Mouse (Mus musculus): ENCODE data around the gene Cab39.

DNA sequence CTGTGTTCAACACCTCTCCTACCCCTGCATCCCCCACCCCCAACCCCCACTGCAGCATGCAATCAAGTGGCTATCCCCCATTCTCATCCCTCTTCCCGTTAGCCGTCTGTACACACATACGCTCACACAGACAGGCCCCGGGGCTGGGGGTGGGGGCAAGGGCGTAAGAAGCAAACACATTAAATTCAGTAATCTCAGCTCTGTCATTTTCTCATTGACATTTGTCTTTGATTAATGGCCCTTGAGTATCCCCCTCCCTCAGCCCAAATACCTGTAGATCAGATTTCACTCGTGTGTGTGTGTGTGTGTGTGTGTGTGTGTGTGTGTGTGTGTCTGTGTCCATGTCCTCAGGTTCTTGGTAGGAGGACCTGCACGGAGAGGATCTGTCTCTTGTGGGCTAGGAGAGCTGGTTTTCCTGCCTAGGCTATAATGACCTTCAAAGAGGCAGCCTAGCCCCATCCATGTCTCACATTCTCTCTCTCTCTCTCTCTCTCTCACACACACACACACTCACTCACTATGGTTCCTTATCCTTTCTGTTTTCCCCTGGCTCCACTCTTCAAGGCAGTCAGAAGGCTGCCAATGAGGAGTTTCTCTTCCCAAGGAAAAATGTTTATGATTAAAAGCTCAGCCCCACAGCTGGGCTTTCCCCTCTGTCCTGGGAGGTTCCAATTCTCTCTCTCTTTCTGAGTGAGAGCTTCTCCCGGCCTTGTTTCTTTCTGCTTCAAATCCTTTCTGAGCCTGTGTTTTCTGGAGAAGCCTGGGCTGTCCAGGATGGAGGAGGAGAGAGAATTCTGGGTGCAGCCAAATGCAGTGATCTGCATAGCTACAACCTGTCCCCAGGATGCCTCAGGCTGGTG, 104.9 kb downstream of the Cab39 start:
- TF ChIP-seq POLR2A (IDR thresholded peaks at IDR 0.05; ENCODE audit: extremely low read depth, insufficient read depth, low read length) (no peak), CTCF (IDR thresholded peaks at IDR 0.05; ENCODE audit: low read depth, low read length) (no peak)
